Mouse (Mus musculus) small intestine, adult 2 months (tissue): Measurements from ENCODE around the gene Dcdc2b.

Experiments used
- CTCF ChIP-seq: fragments of 200-500 bp; IDR thresholded peaks from 2 replicates; pipeline ENCODE4 v1.5.1; 2012; ENCODE audit warnings: low read depth, mild to moderate bottlenecking, control low read depth, inconsistent platforms, low read length, moderate library complexity, mixed read lengths; ENCODE audit not compliant: insufficient replicate concordance, insufficient read length; ENCODE audit errors: extremely low read depth
- POLR2A ChIP-seq: fragments of 200-500 bp; IDR thresholded peaks from 2 replicates; pipeline ENCODE4 v1.6.1; 2012; ENCODE audit warnings: low read depth, mild to moderate bottlenecking, control low read depth, inconsistent platforms, low read length, moderate library complexity

DNA sequence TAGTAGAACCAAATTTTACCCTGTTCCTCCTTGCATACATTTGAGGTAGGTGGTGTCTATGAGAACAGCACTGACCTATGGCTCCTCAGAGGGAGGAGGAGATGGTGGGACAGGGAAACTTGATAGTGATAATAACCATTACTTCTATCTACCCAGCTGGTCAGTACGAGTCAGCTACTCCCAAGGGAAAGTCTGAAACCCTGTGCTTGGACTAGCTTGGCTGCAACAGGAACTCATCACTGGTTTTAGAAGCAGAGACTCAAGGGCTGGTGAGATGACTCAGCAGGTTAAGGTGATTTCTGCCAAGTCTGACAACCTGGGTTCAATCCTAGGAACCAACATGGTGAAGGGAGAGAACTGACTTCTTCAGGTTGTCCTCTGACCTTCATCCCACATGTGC lies 34.6 kb upstream of the Dcdc2b start:
- TF ChIP-seq CTCF (no peak), POLR2A (no peak)
